Mouse (Mus musculus) brown adipose tissue, adult 24 weeks (tissue): ENCODE results near the gene 2210408I21Rik. TPM values are rescaled to one million over a fixed set of nuclear protein-coding genes. Genes with fewer than 3 reads are reported as not detected.

Experiments used
- H3K27ac ChIP-seq: fragments of 200-500 bp; replicated peaks from 2 replicates; pipeline ENCODE4 v1.5.1; 2012; ENCODE audit warnings: low read depth, mild to moderate bottlenecking, low read length
- H3K4me1 ChIP-seq: fragments of 200-500 bp; 2 replicates; pipeline ENCODE4 v1.6.1; 2012; ENCODE audit warnings: low read length, mixed read lengths; ENCODE audit not compliant: control insufficient read depth, insufficient read depth, insufficient read length
- H3K4me3 ChIP-seq: fragments of 200-500 bp; 2 replicates; pipeline ENCODE4 v1.5.1; 2012; ENCODE audit warnings: low read depth, mild to moderate bottlenecking, low read length, moderate library complexity; ENCODE audit not compliant: insufficient read depth
- polyA plus RNA-seq: library from polyadenylated mRNA; stranded (reverse); fragments of >200 nt; gene quantifications from 2 replicates; pipeline ENCODE4 v1.2.4, GENCODE M21; 2012; ENCODE audit not compliant: missing spikeins, insufficient read depth, insufficient read length

Gene 2210408I21Rik
- polyA plus RNA-seq, 1 experiment, result 9.9 TPM

- H3K4me1 ChIP-seq, result no peaks in the 10 kb centered on the region
- no peak overlapping the region for H3K4me3 ChIP-seq
- no peak overlapping the region for H3K27ac ChIP-seq
Observed at GRCm38 (mm10) chr13:77217672-77218280, 82.4 kb downstream of the 2210408I21Rik start.

GRCm38 (mm10) chr13:77221072-77221471 lies 85.7 kb downstream of the 2210408I21Rik start:
- Histone ChIP-seq H3K27ac (no peak overlapping the region), H3K4me3 (no peak overlapping the region), H3K4me1 (no peaks in the 10 kb centered on the region)

GRCm38 (mm10) chr13:77256541-77256940 lies 121.2 kb downstream of the 2210408I21Rik start:
- no peak overlapping the region for H3K27ac ChIP-seq
- H3K4me1 ChIP-seq, result no peaks in the 10 kb centered on the region
- no peak overlapping the region for H3K4me3 ChIP-seq

- Histone ChIP-seq H3K4me1 (no peaks in the 10 kb centered on the region), H3K4me3 (no peak overlapping the region), H3K27ac (no peak overlapping the region)
Observed at GRCm38 (mm10) chr13:77262715-77263338, 127.5 kb downstream of the 2210408I21Rik start.

GRCm38 (mm10) chr13:77263400-77264179 lies 128.2 kb downstream of the 2210408I21Rik start:
- no peak overlapping the region for H3K27ac ChIP-seq
- no peak overlapping the region for H3K4me3 ChIP-seq
- H3K4me1 ChIP-seq, result no peaks in the 10 kb centered on the region

- no peak overlapping the region for H3K27ac ChIP-seq
- H3K4me1 ChIP-seq, result no peaks in the 10 kb centered on the region
Observed at GRCm38 (mm10) chr13:77264481-77264880, 129.1 kb downstream of the 2210408I21Rik start.

GRCm38 (mm10) chr13:77275172-77275747 lies 139.9 kb downstream of the 2210408I21Rik start:
- no peak overlapping the region for H3K27ac ChIP-seq
- no peak overlapping the region for H3K4me3 ChIP-seq
- H3K4me1 ChIP-seq, result no peaks in the 10 kb centered on the region

More at GRCm38 (mm10) chr13:77264481-77264880, 129.1 kb downstream of the 2210408I21Rik start:
- no peak overlapping the region for H3K4me3 ChIP-seq

- Histone ChIP-seq H3K4me1 (no peaks in the 10 kb centered on the region), H3K4me3 (no peak overlapping the region)
Observed at GRCm38 (mm10) chr13:77278659-77279413, 143.5 kb downstream of the 2210408I21Rik start.

GRCm38 (mm10) chr13:77295519-77295918 lies 160.2 kb downstream of the 2210408I21Rik start:
- Histone ChIP-seq H3K4me1 (no peaks in the 10 kb centered on the region), H3K27ac (no peak overlapping the region), H3K4me3 (no peak overlapping the region)

More at GRCm38 (mm10) chr13:77278659-77279413, 143.5 kb downstream of the 2210408I21Rik start:
- no peak overlapping the region for H3K27ac ChIP-seq

- H3K4me3 ChIP-seq, result no peak overlapping the region
- no peaks in the 10 kb centered on the region for H3K4me1 ChIP-seq
- H3K27ac ChIP-seq, result no peak overlapping the region
Observed at GRCm38 (mm10) chr13:77324101-77324500, 188.8 kb downstream of the 2210408I21Rik start.

GRCm38 (mm10) chr13:77326174-77326959 lies 191.0 kb downstream of the 2210408I21Rik start:
- Histone ChIP-seq H3K27ac (no peak overlapping the region), H3K4me1 (no peaks in the 10 kb centered on the region)

GRCm38 (mm10) chr13:77342097-77342496 lies 206.8 kb downstream of the 2210408I21Rik start:
- H3K4me1 ChIP-seq, result no peaks in the 10 kb centered on the region
- no peak overlapping the region for H3K4me3 ChIP-seq
- H3K27ac ChIP-seq, result no peak overlapping the region

More at GRCm38 (mm10) chr13:77326174-77326959, 191.0 kb downstream of the 2210408I21Rik start:
- H3K4me3 ChIP-seq, result no peak overlapping the region

- no peak overlapping the region for H3K4me3 ChIP-seq
- no peak overlapping the region for H3K27ac ChIP-seq
- no peaks in the 10 kb centered on the region for H3K4me1 ChIP-seq
Observed at GRCm38 (mm10) chr13:77385448-77385970, 250.2 kb downstream of the 2210408I21Rik start.

GRCm38 (mm10) chr13:77386001-77386400 lies 250.7 kb downstream of the 2210408I21Rik start:
- H3K4me1 ChIP-seq, result no peaks in the 10 kb centered on the region
- H3K4me3 ChIP-seq, result no peak overlapping the region
- H3K27ac ChIP-seq, result no peak overlapping the region
